Mouse (Mus musculus) lung, postnatal 0 days (tissue): ENCODE results near the gene Gnb4.

Experiments used
- CTCF ChIP-seq: IDR thresholded peaks from 2 replicates; pipeline ENCODE4 v1.5.1; 2016; ENCODE audit warnings: antibody characterized with exemption, mild to moderate bottlenecking
- EP300 ChIP-seq: IDR thresholded peaks from 2 replicates; pipeline ENCODE4 v1.6.1; 2016; ENCODE audit warnings: antibody characterized with exemption, mild to moderate bottlenecking, control low read depth

DNA sequence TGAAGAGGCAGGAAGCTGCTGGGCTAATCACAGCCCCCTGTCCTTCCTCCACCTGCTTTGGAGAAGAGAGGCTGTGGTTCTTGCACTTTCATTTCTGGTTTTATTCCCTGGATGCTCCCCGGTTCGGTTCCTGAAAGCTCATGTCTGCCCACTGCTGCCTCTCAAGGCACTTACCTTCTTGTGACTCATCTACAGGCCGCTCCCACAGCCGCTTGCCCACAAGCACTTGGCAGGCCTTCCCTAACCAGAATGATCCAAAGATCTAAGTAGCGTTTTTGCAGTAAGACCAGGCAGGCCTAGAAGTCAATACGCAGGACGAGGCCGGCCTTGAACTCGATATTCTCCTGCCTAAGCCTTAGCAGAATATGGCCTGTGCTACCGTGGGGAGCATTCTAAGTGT, 15.3 kb downstream of the Gnb4 start:
- TF ChIP-seq EP300 (no peak), CTCF (no peak)
